Mouse (Mus musculus) heart, postnatal 0 days (tissue): Measurements from ENCODE around the gene Foxn3.

Experiments
- CTCF ChIP-seq: IDR thresholded peaks from 2 replicates; pipeline ENCODE4 v1.5.1; 2016; ENCODE audit warnings: antibody characterized with exemption, control low read depth, low read depth
- EP300 ChIP-seq: IDR thresholded peaks from 2 replicates; pipeline ENCODE4 v1.6.1; 2016; ENCODE audit warnings: antibody characterized with exemption, low read depth

- no peak for TF ChIP-seq CTCF
- TF ChIP-seq EP300: no peak
Observed at GRCm38 (mm10) chr12:99536426-99536825, 27.0 kb downstream of the Foxn3 start.
